Mouse (Mus musculus) heart, postnatal 36 days (tissue): ENCODE data around the gene Stk33. TPM values are rescaled to one million over a fixed set of nuclear protein-coding genes. Genes with fewer than 3 reads are reported as not detected.
A peak's percentile ranks its signal among the peaks of the same experiment; 100 is the strongest.
"Not testable (repeated sequence)": the region's sequence is repeated elsewhere in the genome, so short reads cannot be mapped to it uniquely, and the experiment has no call there.

ENCODE experiments used
- DNase-seq, 2 experiments: peaks; one replicate each; pipeline ENCODE4 v3.0.0; 2021 to 2022
- intact Hi-C: fragments of 180-260 bp; cut with DNase I; formaldehyde crosslinking; loops from one replicate; pipeline ENCODE4 v1.15.1; 2025
- total RNA-seq, 2 experiments: library from RNA; stranded (reverse); gene quantifications; 2 replicates each; pipeline ENCODE4 v1.2.3; 2021

Stk33 gene
- not detected for total RNA-seq

DNA sequence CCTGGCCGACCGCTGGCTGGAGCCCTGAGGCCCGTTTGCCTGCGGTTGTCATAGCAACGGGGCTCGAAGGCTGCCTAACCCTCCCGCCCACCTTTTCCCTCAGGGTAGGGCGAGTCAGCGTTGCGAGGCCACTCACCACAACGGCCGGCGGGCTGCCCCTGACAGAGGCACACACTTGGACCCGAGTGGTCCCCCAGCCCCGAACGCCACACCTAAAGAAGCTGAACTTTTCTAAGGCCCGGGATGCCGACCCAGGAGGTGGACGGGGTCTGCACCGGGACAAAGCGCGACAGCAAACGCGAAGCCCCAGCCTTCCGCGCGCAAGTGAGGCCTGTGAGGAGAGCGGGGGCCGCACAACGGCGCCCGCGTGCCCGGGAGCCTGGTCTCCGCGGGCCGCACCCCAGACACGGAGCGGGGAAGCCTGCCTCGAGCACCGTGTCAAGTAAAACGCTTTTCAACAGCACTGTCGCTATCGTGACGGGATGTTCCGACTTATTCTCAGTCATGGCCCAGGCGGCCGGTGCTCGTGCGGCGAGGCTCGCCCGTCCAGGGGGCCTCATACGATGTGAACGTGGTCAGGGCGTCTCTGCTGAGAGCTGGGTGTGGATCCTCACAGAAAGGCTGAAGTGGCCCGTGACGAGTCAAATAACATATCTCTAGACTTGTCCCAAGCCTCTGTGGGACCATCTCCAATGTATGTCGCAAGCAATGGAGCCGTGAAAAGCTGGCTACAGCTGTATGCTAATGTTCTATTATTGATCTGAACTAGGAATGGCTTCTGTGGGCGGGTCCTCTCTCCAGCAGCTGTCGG is at the start of gene Stk33:
Stk33 (minus strand) TSS at position 301 of the 811 bp plus-strand sequence.
- DNase-seq: peak; percentile 31 to 55
- intact Hi-C loops: no loop called here

DNA sequence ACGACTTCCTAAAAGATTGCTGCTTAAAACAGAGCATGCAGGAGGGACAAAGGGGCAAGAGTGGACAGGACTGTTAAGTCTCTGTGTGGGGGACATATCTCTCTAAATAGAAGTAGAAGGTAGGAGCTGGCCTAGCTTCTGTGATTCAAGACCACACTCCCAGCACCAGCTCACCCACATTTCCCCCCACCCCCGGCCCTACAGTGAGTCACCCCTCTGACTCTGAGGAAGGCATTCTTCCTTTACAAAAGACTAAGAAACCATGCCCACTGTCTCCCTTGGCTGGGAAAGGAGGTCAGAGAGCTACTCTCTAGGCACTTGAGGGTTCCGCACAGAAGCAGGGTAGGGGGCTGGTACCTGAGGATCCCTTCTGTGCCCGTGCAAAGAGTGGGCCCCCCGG is 45.3 kb upstream of the Stk33 start:
- intact Hi-C loops: no loop called here
- no peak for DNase-seq

DNA sequence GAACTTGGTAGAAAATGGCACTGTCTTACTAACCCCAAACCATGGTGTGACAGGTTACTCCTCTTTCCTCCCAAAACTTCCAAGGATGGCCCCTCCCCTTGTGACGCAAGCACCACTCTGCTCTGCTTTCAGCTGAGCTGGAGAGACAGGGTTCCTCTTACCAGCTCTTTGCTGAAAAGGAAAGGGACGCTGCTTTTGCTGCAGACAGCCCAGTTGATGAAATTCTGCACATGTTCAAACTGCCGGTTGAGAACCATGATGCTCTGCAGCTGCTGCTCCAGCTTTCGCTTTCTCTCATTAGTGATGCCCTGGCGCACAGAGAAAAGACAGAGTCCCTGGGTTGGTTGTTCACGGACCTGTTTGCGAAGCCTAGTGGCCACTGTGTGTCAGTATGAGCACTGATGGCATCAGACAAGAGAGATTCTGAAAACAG is 41.9 kb upstream of the Stk33 start:
- peak; percentile 21 to 23 for DNase-seq
- intact Hi-C loops: no loop called here

DNA sequence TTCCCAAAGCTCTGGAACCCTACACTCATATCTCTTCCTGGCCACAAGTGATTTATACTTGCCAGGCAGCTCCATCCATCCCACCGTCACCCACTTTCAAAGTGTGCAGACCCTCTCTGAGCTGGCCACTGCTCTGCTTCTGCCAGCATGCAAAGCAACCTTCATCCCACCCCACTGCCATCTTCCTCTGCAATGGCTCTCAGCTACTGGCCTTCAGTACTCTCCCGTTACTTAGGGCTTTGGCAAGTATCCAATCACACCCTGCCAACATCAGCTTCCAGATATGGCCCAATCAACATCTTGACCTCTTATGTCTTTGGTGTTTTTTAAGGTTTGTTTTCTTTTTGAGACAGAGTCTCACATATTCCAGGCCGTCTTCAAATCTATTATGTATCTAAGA is 39.0 kb upstream of the Stk33 start:
- intact Hi-C loops: no loop called here
- no peak for DNase-seq

DNA sequence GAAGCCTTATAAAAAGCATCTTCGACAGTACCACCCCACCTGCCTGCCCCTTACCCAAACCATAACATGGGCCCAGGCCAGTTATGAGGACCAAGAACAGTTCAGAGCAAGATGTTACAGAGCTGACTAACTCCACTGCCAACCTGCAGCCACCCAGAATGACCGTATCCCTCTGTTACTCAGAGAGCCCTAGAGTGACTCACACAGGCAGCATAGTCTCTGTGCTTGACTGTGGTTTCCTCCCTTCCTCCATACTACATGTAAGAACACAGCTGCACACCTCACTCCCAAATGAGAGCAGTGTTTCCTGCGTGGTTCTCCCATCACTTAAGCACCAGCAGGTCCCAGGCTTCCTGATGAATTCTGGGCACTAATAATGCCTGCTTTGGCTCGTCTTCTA is 31.8 kb upstream of the Stk33 start:
- intact Hi-C loops: no loop called here
- no peak for DNase-seq

DNA sequence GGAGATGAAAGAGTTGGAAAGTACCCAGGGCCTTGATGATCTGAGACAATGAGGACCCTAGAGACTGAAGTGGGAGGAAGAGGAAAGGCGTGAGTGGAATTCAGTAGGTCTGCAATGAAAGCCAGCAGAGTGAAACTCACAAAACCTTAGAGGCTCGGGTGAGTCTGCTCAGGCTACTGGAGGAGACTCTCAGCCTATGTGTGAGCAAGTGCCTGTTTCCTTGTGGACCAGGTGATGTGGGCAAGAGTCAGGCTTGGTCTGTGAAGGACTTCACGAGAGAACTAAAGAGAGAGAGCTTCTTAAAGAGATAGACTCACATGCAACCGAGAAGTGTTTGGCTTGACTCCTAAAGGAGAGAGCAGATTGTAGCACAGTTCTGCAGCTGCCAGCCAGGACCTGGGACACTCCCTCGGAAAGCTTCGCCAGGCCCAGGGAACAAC is 29.4 kb upstream of the Stk33 start:
- DNase-seq: peak; percentile 18 to 21
- intact Hi-C loops: loop anchor here (2.0 kb wide), 1 partner anchor 49 kb away; no protein-coding TSS in a partner anchor

DNA sequence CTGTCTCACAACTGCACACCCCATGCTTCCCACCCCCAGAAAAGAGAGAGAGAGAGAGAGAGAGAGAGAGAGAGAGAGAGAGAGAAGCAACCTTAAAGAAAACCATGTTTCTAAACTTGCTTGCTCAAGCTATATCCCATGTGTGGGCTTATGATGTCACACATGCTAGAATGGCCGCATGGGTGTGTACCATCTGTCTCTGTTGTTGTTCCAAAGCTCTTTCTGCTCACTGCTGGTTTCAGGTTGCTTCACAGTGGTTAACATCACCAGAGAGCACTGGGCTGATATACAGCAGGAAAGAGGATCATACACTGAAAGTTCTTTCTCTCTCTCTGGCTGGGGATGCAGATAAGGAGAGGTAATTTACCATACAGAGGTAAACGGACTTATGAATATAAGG is 28.7 kb upstream of the Stk33 start:
- intact Hi-C loops: no loop called here
- no peak for DNase-seq

DNA sequence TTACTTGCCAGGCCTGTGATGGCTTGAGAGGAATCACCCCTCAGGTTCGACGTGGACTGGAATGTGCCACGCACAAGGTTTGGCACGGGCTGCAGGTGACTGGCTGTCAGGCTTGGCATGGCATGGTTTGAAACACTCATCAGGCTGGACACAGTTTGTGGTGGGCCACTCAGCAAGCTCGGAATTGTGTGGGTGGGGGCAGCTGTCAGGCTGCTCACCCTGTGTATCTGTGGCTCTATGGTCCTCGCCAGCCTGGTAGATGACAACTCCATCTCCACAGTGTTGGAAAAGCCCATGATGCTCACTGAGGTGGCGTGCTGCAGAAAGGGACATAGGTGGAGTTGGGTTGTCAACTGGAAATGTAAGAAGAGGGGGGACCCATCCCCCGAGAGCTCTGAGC is 21.8 kb upstream of the Stk33 start:
- DNase-seq: no peak
- intact Hi-C loops: no loop called here

DNA sequence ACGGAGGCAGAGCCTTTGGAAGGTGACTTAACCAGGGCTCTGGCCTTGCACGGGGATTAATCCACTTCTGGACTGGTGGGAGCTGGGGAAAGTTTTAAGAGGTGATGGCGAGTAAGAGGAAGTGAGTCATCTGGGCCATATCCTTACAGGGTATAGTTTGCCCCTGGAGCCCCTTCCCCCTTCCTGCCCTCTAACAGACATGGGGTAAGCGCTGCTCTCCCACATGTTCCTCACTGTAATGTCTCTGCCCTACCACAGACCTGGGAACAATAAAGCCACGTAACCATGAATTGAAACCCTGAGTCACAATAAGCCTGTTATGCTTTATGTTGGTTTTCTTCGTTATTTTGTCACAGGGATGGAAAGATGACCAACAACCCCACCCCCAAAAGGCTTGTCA is 17.7 kb upstream of the Stk33 start:
- intact Hi-C loops: no loop called here
- DNase-seq: no peak

DNA sequence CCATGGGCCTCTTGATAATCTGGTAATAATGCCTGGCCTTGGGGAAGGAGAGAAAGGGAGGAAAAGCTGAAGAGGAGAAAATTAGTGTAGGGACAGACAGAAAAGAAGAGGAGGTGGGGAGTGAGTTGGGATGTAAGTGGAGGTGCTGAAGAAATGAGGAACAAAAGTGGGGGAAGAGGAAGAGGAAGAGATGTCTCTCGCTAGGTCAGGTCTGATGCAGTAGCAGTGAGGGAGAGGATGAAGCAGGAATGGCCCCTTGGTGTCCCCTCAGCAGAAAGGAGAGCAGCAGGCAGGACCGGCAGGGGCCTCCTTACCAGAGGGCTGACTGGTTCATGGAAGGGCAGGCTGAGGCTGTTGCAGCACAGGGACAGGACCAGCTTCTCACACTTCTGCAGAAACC is 16.9 kb upstream of the Stk33 start:
- intact Hi-C loops: no loop called here
- DNase-seq: no peak

DNA sequence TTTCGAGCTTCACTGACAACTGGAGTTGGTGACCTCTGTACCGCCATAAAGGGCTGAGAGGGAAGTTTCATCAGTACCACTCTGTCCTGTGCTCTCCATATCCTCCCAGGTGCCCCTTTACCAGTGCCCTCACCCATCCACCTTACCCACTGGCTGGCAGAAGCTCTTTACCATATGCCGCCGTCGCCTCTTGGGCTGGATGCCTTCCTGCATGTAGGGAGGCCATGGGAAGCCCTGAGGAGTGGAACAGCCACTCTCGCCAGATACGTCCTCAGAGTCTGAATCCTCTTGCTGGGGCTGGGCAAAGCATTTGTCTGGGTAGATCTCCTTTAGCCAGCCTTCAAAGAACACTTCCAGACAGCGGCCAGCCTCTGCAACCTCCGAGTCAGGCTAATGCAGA is 16.0 kb upstream of the Stk33 start:
- intact Hi-C loops: no loop called here
- no peak for DNase-seq

DNA sequence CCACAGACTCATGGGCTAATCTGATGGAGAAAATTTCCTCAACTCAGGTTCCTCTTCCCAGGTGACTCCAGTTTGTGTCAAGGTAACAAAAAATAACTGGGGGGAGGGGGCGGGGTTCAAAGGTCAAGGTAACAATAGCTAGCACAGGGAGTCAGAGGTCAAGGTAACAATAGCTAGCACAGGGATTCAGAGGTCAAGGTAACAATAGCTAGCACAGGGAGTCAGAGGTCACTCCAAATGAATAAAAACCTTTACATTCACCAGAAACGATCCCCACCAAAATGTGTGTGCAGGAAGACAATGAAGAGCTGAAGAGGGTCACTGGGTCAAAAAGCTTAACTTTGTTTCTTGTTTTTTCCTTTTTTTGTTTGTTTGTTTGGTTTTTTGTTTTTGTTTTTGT is 9.2 kb upstream of the Stk33 start:
- DNase-seq: no peak
- intact Hi-C loops: loop anchor here (5.0 kb wide), 1 partner anchor 169 kb away; no protein-coding TSS in a partner anchor

DNA sequence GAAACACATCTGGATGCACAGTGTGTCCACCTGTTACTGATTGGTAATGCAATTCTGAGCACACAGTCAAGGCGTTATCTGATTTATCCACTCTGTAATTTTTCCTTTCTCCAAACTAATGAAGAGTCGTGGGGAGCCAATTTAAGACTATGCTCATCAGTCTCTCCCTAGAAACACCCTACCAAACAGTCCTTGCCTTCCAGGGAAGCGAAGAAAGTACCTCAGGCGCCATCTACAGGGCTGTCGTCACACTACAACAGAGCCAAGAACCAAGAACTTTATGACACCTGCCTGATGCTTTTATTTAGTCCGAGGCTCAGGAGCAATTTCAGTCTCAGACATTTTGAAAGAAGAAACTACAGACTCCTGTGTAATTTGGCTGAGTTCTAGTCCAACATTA is 6.1 kb upstream of the Stk33 start:
- peak; percentile 39 to 51 for DNase-seq
- intact Hi-C loops: loop anchor here (5.0 kb wide), 1 partner anchor 172 kb away; no protein-coding TSS in a partner anchor

DNA sequence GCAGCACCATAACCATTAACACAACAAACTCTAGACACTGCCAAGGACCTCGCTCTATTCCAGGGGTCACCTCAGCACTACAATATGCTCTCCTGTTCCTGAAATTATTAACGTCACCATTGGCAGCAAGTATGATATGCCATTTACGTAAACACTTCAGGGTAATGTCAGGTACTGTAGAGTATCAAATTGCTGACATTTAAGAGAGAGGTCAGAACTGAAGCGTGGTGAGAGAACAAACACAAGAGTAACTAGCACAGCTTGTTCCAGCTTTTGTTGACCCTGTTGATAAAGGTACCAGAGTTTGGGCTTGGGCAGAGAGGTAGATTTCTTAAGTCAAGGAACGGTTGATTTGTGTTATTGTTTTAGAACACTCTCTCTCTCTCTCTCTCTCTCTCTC is 3.9 kb upstream of the Stk33 start:
- DNase-seq: no peak
- intact Hi-C loops: no loop called here

DNA sequence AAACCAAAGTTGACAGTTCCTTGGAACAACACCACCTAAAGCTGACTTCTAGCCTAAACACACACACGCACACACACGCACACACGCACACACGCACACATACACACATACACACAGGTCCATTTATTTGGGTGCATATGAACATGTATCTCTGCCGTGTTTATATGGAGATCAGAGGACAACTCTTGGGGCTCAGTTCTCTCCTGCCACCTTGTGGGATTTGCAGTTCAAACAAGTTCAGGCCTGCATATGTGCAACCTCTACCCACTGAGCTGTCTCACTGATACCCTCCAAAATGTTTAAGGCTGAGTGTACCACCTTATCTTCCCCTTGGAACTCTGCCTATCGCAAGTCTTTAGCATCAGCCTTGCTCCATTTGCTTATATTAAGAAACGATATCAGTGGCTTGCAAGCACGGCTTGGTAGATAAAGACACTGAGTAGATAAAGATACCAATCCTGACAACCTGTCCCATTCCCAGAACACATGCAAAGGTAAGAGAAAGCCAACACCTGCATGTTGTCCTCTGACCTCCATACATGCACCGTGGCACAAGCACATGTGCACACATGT is 1.9 kb upstream of the Stk33 start:
- intact Hi-C loops: no loop called here
- DNase-seq: no peak

DNA sequence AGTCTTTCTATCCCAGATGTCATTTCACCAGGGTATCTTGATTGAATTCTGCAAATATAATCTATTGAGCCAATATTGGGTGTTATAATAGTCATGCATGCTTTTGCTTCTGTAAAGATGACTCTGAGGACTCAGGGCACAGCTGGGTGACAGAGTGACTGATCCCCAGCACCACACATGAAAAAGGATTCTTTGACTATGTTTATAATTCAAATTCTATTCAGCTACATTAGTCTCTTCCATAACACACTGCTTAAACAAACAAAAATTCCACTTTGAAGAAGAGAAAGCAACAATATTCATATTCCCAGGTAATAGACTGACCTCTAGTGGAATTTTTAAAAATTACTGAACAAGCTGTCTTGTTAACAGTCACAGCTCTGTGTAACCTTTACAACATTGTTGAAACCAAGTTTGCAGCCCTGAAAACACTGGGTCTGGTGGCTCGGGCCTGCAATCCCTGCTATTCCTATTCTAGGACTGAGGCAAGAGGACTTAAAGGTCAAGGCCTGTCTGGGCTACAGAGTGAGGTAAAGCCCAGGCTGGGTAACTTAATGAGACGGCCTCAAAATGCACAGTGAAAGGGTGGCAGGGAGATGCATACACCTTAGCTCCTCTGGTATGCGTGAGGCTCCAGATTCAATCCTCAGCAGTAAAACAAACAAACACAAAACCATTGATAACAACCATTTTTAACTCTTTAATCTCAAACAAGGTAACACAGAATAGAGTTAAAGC is 14.3 kb downstream of the Stk33 start:
- intact Hi-C loops: loop anchor here (1.0 to 10.0 kb wide), 4 partner anchors 194 to 460 kb away; no protein-coding TSS in a partner anchor
- no peak for DNase-seq

DNA sequence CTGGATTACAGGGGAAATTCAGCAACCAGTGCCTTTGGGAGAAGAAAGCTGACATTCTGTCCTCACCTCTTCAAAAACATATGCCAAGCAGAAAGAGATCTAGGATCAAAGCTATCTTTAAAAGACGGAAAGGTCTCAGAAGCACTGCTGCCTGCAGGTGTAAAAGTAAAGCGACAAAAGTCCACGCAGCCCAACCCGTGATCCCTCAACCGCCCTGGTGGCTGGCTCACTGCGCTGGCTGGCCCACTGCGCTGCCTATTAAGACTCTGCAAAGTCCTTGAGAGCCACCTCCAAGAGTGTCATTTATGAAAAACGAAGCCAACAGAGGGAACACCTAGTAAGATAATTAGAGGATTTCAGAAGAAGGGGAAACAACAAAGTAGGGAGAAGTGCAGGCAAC is 16.1 kb downstream of the Stk33 start:
- no peak for DNase-seq
- intact Hi-C loops: loop anchor here (10.0 kb wide), 1 partner anchor 458 kb away; no protein-coding TSS in a partner anchor

DNA sequence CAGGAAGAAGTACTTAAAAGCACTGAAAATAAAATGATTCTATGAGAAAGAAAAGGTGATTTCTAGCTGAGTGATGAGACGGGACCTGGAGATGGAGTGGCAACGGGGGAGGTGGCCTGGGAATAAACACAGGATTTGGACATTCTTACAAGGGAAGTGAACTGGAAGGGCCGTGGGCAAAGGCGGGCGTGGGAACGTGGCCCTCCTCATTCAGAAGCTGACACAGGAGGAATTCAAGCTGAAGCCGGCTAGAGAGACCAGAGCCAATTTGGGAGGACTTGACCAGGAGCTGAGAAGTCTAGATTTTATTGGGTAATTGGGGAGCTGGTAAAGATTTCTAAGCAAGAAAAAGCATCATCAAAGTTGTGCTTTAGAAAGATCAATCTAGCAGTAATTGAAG is 33.4 kb downstream of the Stk33 start:
- no peak for DNase-seq

DNA sequence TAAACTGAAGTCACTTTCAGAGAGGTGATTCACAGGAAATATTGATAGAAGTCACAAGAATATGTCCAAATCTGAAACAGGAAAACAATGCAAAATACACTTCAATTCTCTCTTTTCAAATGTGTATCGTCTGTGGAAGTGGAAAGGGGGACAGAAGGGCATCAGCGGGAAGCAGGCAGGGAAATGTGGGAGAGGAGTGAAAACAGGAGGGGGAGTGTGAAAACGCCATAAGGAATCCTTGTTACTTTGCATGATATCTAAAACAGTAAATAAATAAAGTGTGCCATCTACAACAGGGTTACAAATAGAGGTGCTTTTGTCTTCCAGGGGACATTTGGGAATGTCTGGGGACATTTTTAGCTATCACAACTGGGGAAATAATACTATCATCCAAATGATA is 39.6 kb downstream of the Stk33 start:
- intact Hi-C loops: no loop called here
- DNase-seq: no peak

More for the DNA sequence above, 33.4 kb downstream of the Stk33 start:
- intact Hi-C loops: no loop called here

DNA sequence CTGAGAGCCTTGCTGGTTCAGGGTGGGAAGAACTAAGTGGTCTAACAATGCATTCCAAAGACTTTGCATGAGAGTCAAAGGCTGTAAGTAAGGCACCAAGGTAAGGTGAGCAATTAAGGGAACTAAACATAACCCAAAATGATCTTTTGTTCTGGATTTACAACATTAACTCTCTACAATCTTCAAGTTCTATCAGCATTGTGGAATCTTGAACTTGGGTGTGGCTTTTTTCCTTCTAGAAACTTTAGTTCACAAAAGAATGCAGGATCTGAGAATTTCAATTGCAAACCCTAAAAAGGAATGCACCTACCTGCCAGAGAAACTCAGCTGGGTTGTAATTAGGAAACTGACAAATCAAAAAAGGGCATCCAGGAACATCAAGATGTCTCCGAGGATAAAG is 57.8 kb downstream of the Stk33 start:
- intact Hi-C loops: no loop called here
- no peak for DNase-seq

DNA sequence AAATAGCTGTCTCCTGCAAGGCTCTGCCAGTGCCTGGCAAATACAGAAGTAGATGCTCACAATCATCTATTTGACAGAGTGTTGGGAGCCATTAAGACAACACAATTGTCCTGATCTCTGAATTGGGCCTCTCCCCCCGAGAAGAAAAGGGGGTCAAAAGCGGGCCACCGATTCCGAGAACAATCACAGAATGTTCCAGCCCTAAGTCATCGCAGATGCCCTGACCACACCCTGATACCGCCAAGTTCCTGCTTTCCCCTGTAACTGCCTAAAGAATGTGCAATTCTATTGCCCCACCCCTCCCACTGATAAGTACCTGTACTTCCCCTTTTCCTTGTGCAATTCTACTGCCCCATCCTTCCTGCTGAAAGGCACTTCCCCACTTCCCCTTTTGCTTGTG is 65.3 kb downstream of the Stk33 start:
- DNase-seq, intact Hi-C loops: not testable (repeated sequence)
